In the genomic region with DNA sequence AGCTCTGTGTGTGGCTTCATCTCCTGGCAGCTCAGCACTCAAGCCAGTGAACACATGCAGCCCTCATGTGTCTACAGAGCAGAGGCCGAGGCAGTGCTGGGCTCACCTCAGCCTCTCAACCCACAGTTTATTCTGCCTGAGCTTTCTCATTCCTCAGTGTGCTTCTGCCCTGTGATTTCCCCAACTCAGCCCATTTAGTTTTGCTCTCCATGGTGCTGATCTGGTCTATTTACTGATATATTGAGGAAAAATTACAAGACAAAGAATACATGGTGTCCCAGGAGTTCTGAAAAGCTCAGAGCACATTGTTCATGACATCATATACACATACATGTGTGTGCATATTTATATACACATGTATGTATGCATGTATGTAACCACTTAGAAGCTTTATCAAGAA, we compare ENCODE assay signal across 18 mouse cellular contexts.
DNase-seq lines count a peak whose midpoint lies in the region; ATAC-seq and TF ChIP-seq lines count a peak whose summit lies in the region.
"Had no signal": no experiment of that assay in that cellular context is flagged by ENCODE, and none has a peak within 500 bp of the region (broad histone marks: within the 10 kb centered on the region; RNA-seq: fewer than 3 reads in every experiment).

No protein-coding gene starts in this region.

- no peak for TF ChIP-seq CTCF in lung, embryonic 14.5 days (IDR thresholded peaks at IDR 0.05; ENCODE audit: low read depth)

- 14% methylated on average over 1 of the region's 1 CpGs for WGBS in lung, embryonic 14.5 days
- WGBS in embryonic facial prominence, embryonic 10.5 days: 27% methylated on average over 1 of the region's 1 CpGs

- H3K9ac ChIP-seq in lung, embryonic 14.5 days: no peak overlapping the region
- H3K9ac ChIP-seq: hindbrain, embryonic 12.5 days; intestine, embryonic 15.5 days; liver, embryonic 13.5 days had no signal

- no peak for ATAC-seq in lung, embryonic 14.5 days (ENCODE audit: insufficient read depth)
- ATAC-seq in CD4-positive, CD25-positive, alpha-beta regulatory T cell, adult 4 months: no peak
- ATAC-seq: intestine, embryonic 15.5 days had no signal

- no peaks in the 10 kb centered on the region for H3K36me3 ChIP-seq in lung, embryonic 14.5 days (ENCODE audit: insufficient read depth)
- H3K36me3 ChIP-seq in embryonic facial prominence, embryonic 10.5 days (replicated peaks): no peaks in the 10 kb centered on the region
- H3K36me3 ChIP-seq: hindbrain, embryonic 12.5 days; intestine, embryonic 15.5 days; liver, embryonic 13.5 days had no signal

- no peaks in the 10 kb centered on the region for H3K27me3 ChIP-seq in lung, embryonic 14.5 days (ENCODE audit: insufficient read depth, low read length)
- no peaks in the 10 kb centered on the region for H3K27me3 ChIP-seq in embryonic facial prominence, embryonic 10.5 days (replicated peaks; ENCODE audit: low read depth, poor library complexity, severe bottlenecking)
- H3K27me3 ChIP-seq: hindbrain, embryonic 12.5 days; intestine, embryonic 15.5 days; liver, embryonic 13.5 days had no signal

- H3K4me3 ChIP-seq in lung, embryonic 14.5 days (ENCODE audit: low read depth, low read length): no peak overlapping the region
- H3K4me3 ChIP-seq in embryonic facial prominence, embryonic 10.5 days: no peak overlapping the region
- H3K4me3 ChIP-seq: hindbrain, embryonic 12.5 days; intestine, embryonic 15.5 days; liver, embryonic 13.5 days had no signal

- no peaks in the 10 kb centered on the region for H3K4me1 ChIP-seq in lung, embryonic 14.5 days (ENCODE audit: insufficient read depth)
- H3K4me1 ChIP-seq in embryonic facial prominence, embryonic 10.5 days: no peaks in the 10 kb centered on the region
- H3K4me1 ChIP-seq: intestine, embryonic 15.5 days; liver, embryonic 13.5 days had no signal

- peak; percentile 78 for DNase-seq in lung, embryonic 14.5 days
- no peak for DNase-seq in lung, postnatal 36 days
- DNase-seq in R1 (ENCODE audit: low read depth, low spot score): peak; percentile 34
- peak; percentile 15 for DNase-seq in embryonic facial prominence, embryonic 10.5 days (ENCODE audit: low spot score)
- DNase-seq in mesoderm, embryonic 11.5 days (ENCODE audit: low read depth, low spot score): peak; percentile 61
- no peak for DNase-seq in cerebellum, adult 9-11 months
- DNase-seq in adrenal gland, postnatal 4 days (ENCODE audit: low spot score in 2 of 2): no peak
- DNase-seq: adrenal gland, postnatal 14 days; B cell, adult 2 months; cerebellum, adult 2 months; gastrocnemius, postnatal 10 days; left cerebral cortex, postnatal 4 days; liver, embryonic 13.5 days; lung, postnatal 14 days; midbrain, embryonic 14.5 days had no signal

- no peaks in the 10 kb centered on the region for H3K9me3 ChIP-seq in lung, embryonic 14.5 days (ENCODE audit: low read depth, low read length)
- H3K9me3 ChIP-seq in embryonic facial prominence, embryonic 10.5 days: no peaks in the 10 kb centered on the region
- H3K9me3 ChIP-seq: hindbrain, embryonic 12.5 days; intestine, embryonic 15.5 days; liver, embryonic 13.5 days had no signal

- H3K27ac ChIP-seq in lung, embryonic 14.5 days (ENCODE audit: low read depth): no peak overlapping the region
- no peak overlapping the region for H3K27ac ChIP-seq in embryonic facial prominence, embryonic 10.5 days (replicated peaks)
- H3K27ac ChIP-seq: hindbrain, embryonic 12.5 days; intestine, embryonic 15.5 days; liver, embryonic 13.5 days had no signal

- H3K4me2 ChIP-seq in lung, embryonic 14.5 days: no peak overlapping the region
- H3K4me2 ChIP-seq: hindbrain, embryonic 12.5 days; intestine, embryonic 15.5 days; liver, embryonic 13.5 days had no signal

Comparison
In these comparisons a context has a peak if more than half of its experiments do, and no peak if none do; other contexts are left out.
1. DNase-seq: peak in lung, embryonic 14.5 days (single experiment), R1 (single experiment), embryonic facial prominence, embryonic 10.5 days (single experiment) and mesoderm, embryonic 11.5 days (single experiment); none in lung, postnatal 36 days (single experiment), cerebellum, adult 9-11 months (single experiment) and adrenal gland, postnatal 4 days (0 of 2).